Mouse (Mus musculus) CH12.LX (cell line): Measurements from ENCODE around the gene Tarbp1. TPM values are rescaled to one million over a fixed set of nuclear protein-coding genes. Genes with fewer than 3 reads are reported as not detected.

Experiments used
- DNase-seq: peaks from one replicate; pipeline ENCODE4 v3.0.0-alpha.2; 2013; ENCODE audit errors: extremely low read depth
- H3K27ac ChIP-seq: 2 replicates; pipeline ENCODE4 v1.5.1; 2012; ENCODE audit warnings: low read depth, mild to moderate bottlenecking, control low read depth, moderate library complexity; ENCODE audit not compliant: insufficient read depth
- H3K27me3 ChIP-seq: replicated peaks from 2 replicates; pipeline ENCODE3; 2012; ENCODE audit warnings: inconsistent platforms
- H3K36me3 ChIP-seq, 2 experiments: replicated peaks in 1 of 2; 2 replicates each; pipeline versions ENCODE3 to v1.6.1; 2012; ENCODE audit warnings: inconsistent platforms in 1 of 2, low read length in 1 of 2, mild to moderate bottlenecking in 1 of 2, mixed read lengths in 1 of 2, moderate library complexity in 1 of 2; ENCODE audit not compliant: control insufficient read depth in 1 of 2, insufficient read depth in 1 of 2
- H3K4me1 ChIP-seq, 2 experiments: 2 replicates each; pipeline ENCODE4 v1.6.1; 2012; ENCODE audit warnings: inconsistent platforms in 1 of 2, moderate library complexity in 1 of 2; ENCODE audit not compliant: insufficient read depth in 2 of 2, control insufficient read depth in 1 of 2
- H3K4me2 ChIP-seq: 2 replicates; pipeline ENCODE4 v1.6.1; 2012; ENCODE audit warnings: low read depth, mild to moderate bottlenecking, control low read depth; ENCODE audit not compliant: poor library complexity, insufficient read depth, severe bottlenecking
- H3K4me3 ChIP-seq, 3 experiments: fragments of 150-350 bp in 1 of 3; sonication (generic) in 1 of 3; replicated peaks in 1 of 3; 2 replicates each; pipeline versions ENCODE3 to v1.5.1; 2011 to 2012; ENCODE audit warnings: low read depth in 2 of 3, low read length in 2 of 3, mild to moderate bottlenecking in 2 of 3, moderate library complexity in 2 of 3, control low read depth in 1 of 3, improper control_type of control experiment in 1 of 3, inconsistent platforms in 1 of 3, mixed read lengths in 1 of 3; ENCODE audit not compliant: poor library complexity in 1 of 3
- H3K79me2 ChIP-seq: replicated peaks from 2 replicates; pipeline ENCODE4 v1.6.1; 2012; ENCODE audit warnings: mild to moderate bottlenecking, moderate library complexity; ENCODE audit not compliant: control insufficient read depth, poor library complexity, insufficient read depth, severe bottlenecking; ENCODE audit errors: extremely low read depth
- H3K9ac ChIP-seq: 2 replicates; pipeline ENCODE4 v1.6.1; 2012; ENCODE audit warnings: low read depth, mild to moderate bottlenecking, control low read depth, moderate library complexity; ENCODE audit not compliant: insufficient read depth
- H3K9me3 ChIP-seq: replicated peaks from 2 replicates; pipeline ENCODE3; 2012; ENCODE audit warnings: low read length, inconsistent platforms, mixed read lengths
- BHLHE40 ChIP-seq: IDR thresholded peaks from 2 replicates; pipeline ENCODE4 v1.6.1; 2011; ENCODE audit warnings: mild to moderate bottlenecking, low read depth, low read length, improper control_type of control experiment
- CHD1 ChIP-seq: IDR thresholded peaks from 2 replicates; pipeline ENCODE4 v1.6.1; 2012; ENCODE audit warnings: low read depth, low read length, improper control_type of control experiment, inconsistent platforms
- CHD2 ChIP-seq: IDR thresholded peaks from 2 replicates; pipeline ENCODE4 v1.6.1; 2011; ENCODE audit warnings: low read length, improper control_type of control experiment
- CTCF ChIP-seq, 2 experiments: IDR thresholded peaks in 1 of 2; conservative IDR thresholded peaks in 1 of 2; 2 replicates each; pipeline ENCODE4 v1.5.1; 2011 to 2012; ENCODE audit warnings: low read depth in 2 of 2, low read length in 2 of 2, improper control_type of control experiment in 1 of 2, inconsistent platforms in 1 of 2, mild to moderate bottlenecking in 1 of 2, moderate library complexity in 1 of 2
- ETS1 ChIP-seq: conservative IDR thresholded peaks from 2 replicates; pipeline ENCODE4 v1.6.1; 2012; ENCODE audit warnings: low read depth, mild to moderate bottlenecking, inconsistent platforms, low read length, improper control_type of control experiment, moderate library complexity
- HCFC1 ChIP-seq: IDR thresholded peaks from 2 replicates; pipeline ENCODE4 v1.6.1; 2012; ENCODE audit warnings: low read depth, mild to moderate bottlenecking, inconsistent platforms, low read length, improper control_type of control experiment
- IRF4 ChIP-seq: IDR thresholded peaks from 2 replicates; pipeline ENCODE4 v1.6.1; 2014; ENCODE audit warnings: low read depth, mild to moderate bottlenecking, inconsistent platforms, low read length, improper control_type of control experiment
- KAT2A ChIP-seq: IDR thresholded peaks from 2 replicates; pipeline ENCODE4 v1.6.1; 2012; ENCODE audit warnings: low read length, improper control_type of control experiment, inconsistent platforms; ENCODE audit not compliant: insufficient replicate concordance
- MAX ChIP-seq: IDR thresholded peaks from 2 replicates; pipeline ENCODE4 v1.6.1; 2011; ENCODE audit warnings: low read length, improper control_type of control experiment
- MEF2A ChIP-seq: IDR thresholded peaks from 2 replicates; pipeline ENCODE4 v1.6.1; 2014; ENCODE audit warnings: low read depth, mild to moderate bottlenecking, inconsistent platforms, low read length, improper control_type of control experiment, borderline replicate concordance
- MYC ChIP-seq: IDR thresholded peaks from 2 replicates; pipeline ENCODE4 v1.6.1; 2011; ENCODE audit warnings: low read depth, mild to moderate bottlenecking, improper control_type of control experiment, low read length
- NELFE ChIP-seq: IDR thresholded peaks from 2 replicates; pipeline ENCODE4 v1.6.1; 2011; ENCODE audit warnings: low read depth, low read length, improper control_type of control experiment
- PAX5 ChIP-seq: IDR thresholded peaks from 2 replicates; pipeline ENCODE4 v1.6.1; 2012; ENCODE audit warnings: low read length, inconsistent platforms, mixed read lengths
- POLR2AphosphoS2 ChIP-seq: IDR thresholded peaks from 2 replicates; pipeline ENCODE4 v1.6.1; 2011; ENCODE audit warnings: low read depth, low read length, improper control_type of control experiment
- RAD21 ChIP-seq: IDR thresholded peaks from 2 replicates; pipeline ENCODE4 v1.6.1; 2011; ENCODE audit warnings: low read depth, mild to moderate bottlenecking, low read length, improper control_type of control experiment, moderate library complexity
- RCOR1 ChIP-seq: conservative IDR thresholded peaks from 2 replicates; pipeline ENCODE4 v1.6.1; 2012; ENCODE audit warnings: low read depth, mild to moderate bottlenecking, inconsistent platforms, low read length, improper control_type of control experiment
- SIN3A ChIP-seq: IDR thresholded peaks from 2 replicates; pipeline ENCODE4 v1.6.1; 2012; ENCODE audit warnings: low read length, improper control_type of control experiment, inconsistent platforms
- SMC3 ChIP-seq: IDR thresholded peaks from 2 replicates; pipeline ENCODE4 v1.6.1; 2011; ENCODE audit warnings: low read depth, low read length, improper control_type of control experiment
- TBP ChIP-seq: conservative IDR thresholded peaks from 2 replicates; pipeline ENCODE4 v1.6.1; 2011; ENCODE audit warnings: low read depth, low read length, improper control_type of control experiment
- TCF12 ChIP-seq: IDR thresholded peaks from 2 replicates; pipeline ENCODE4 v1.6.1; 2014; ENCODE audit warnings: low read depth, mild to moderate bottlenecking, inconsistent platforms, low read length, improper control_type of control experiment
- UBTF ChIP-seq: IDR thresholded peaks from 2 replicates; pipeline ENCODE4 v1.6.1; 2012; ENCODE audit warnings: low read depth, mild to moderate bottlenecking, inconsistent platforms, low read length, improper control_type of control experiment, moderate library complexity
- USF1 ChIP-seq: IDR thresholded peaks from 2 replicates; pipeline ENCODE4 v1.6.1; 2014; ENCODE audit warnings: low read depth, mild to moderate bottlenecking, inconsistent platforms, low read length, improper control_type of control experiment
- USF2 ChIP-seq: conservative IDR thresholded peaks from 2 replicates; pipeline ENCODE4 v1.6.1; 2011; ENCODE audit warnings: low read depth, low read length, improper control_type of control experiment
- ZC3H11A ChIP-seq: IDR thresholded peaks from 2 replicates; pipeline ENCODE4 v1.6.1; 2012; ENCODE audit warnings: low read depth, mild to moderate bottlenecking, inconsistent platforms, low read length, improper control_type of control experiment
- ZMIZ1 ChIP-seq: IDR thresholded peaks from 2 replicates; pipeline ENCODE4 v1.6.1; 2012; ENCODE audit warnings: low read depth, mild to moderate bottlenecking, inconsistent platforms, low read length, improper control_type of control experiment
- dilution Hi-C: fragments of 300-500 bp; cut with MboI; formaldehyde crosslinking; loops from 2 replicates; pipeline ENCODE4 v1.14.3; 2020; ENCODE audit warnings: low sequenced_read_pairs; ENCODE audit not compliant: extremely low pct_unique_long_range_greater_than_20kb, extremely low pct_ligation_motif_present
- in situ Hi-C: fragments of 300-500 bp; cut with MboI; formaldehyde crosslinking; loops from 3 replicates; pipeline ENCODE4 v1.14.3; 2019; ENCODE audit warnings: low sequenced_read_pairs, low pct_ligation_motif_present, low pct_unique_long_range_greater_than_20kb, mixed read lengths
- polyA plus RNA-seq: library from polyadenylated mRNA; unstranded; fragments of >175 nt; gene quantifications from 2 replicates; pipeline ENCODE4 v1.2.1, GENCODE M21; 2012; ENCODE audit warnings: low read depth; ENCODE audit not compliant: insufficient read length
- total RNA-seq, 2 experiments: library from RNA; depleted of rRNA; stranded (reverse); fragments of 300-350 nt in 1 of 2; fragments of >200 nt in 1 of 2; gene quantifications; 2 replicates each; pipeline ENCODE4 v1.2.3; 2012 to 2014

The Tarbp1 gene
- total and polyA plus RNA-seq, 3 experiments = 10.3 to 10.7 (median 10.4) TPM

DNA sequence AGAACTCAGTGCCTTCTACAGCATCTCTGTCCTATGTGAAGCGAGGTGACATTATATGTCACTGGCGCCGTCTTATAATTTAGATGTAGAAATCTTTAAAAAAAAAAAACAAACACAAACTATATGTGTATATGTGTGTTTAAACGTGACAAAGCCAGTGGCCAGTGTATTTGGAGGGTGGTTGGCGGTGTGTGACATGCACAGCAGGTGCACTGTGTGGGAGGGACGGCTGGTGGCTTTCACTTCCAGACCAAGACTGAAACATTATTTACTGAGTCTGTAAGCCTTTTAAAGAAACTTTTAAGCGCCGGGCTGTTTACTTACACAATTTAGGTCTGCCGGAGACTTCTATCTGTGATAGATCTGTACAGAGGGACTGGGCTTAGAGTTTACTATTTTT, 79.5 kb downstream of the Tarbp1 start:
- in situ Hi-C loops = loop anchor here (25.0 kb wide), 2 partner anchors 133 to 433 kb away; no protein-coding TSS in a partner anchor
- peaks cover 0 to 4% of the 10 kb centered on the region in 2 experiments; a peak in 2 of 4 replicates for H3K4me1 ChIP-seq
- TF ChIP-seq CHD1 (no peak), TBP (no peak), USF1 (no peak), KAT2A (no peak), TCF12 (no peak), USF2 (no peak), MAX (no peak), BHLHE40 (peak; percentile 58; the same call in 1 of the 2 replicates)
- TF ChIP-seq, all 38 proteins: peak for 1
- no peaks in the 10 kb centered on the region for H3K9me3 ChIP-seq
- no peak overlapping the region for H3K4me2 ChIP-seq
- no peak overlapping the region for H3K27ac ChIP-seq
- no peak overlapping the region for H3K4me3 ChIP-seq
- H3K79me2 ChIP-seq = no peaks in the 10 kb centered on the region
- no peak for DNase-seq
- dilution Hi-C loops = no loop called here
- no peak overlapping the region for H3K9ac ChIP-seq
- H3K27me3 ChIP-seq = peaks cover 56% of the 10 kb centered on the region
- H3K36me3 ChIP-seq = no peaks in the 10 kb centered on the region

DNA sequence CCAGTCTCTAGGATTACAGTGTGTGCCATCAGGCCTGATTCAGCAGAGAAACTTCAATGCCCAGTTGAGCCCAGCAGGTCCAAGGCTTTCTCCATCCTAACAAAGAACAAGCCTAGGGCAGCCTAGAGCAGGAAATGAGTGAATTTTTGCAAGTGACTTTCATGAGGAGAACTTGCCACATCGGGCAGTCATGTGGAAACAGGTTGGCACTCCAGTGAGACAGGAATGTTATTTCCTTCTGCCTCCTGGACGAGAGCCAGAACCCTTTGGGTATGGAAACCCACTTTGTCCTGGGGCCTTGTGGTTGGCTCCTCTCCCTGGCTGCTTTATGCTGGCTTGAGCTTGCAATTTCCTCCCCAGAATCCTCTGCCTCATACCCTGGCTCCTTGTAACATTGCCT, 83.3 kb downstream of the Tarbp1 start:
- peaks cover 36% of the 10 kb centered on the region for H3K27me3 ChIP-seq
- no peaks in the 10 kb centered on the region for H3K79me2 ChIP-seq
- peaks cover 6% of the 10 kb centered on the region for H3K9me3 ChIP-seq
- TF ChIP-seq SMC3 = no peak
- TF ChIP-seq IRF4 = no peak
- no peak for TF ChIP-seq PAX5
- TF ChIP-seq POLR2AphosphoS2 = no peak
- TF ChIP-seq CTCF (conservative IDR thresholded peaks at IDR 0.05 in 1 of 2, IDR thresholded peaks at IDR 0.05 in 1 of 2; ENCODE audit: low read depth in 2 of 2, low read length in 2 of 2) = no peak
- no peak for TF ChIP-seq NELFE
- TF ChIP-seq TCF12 = no peak
- TF ChIP-seq BHLHE40 = no peak
- TF ChIP-seq CHD2 = no peak
- no peak for TF ChIP-seq UBTF
- TF ChIP-seq SIN3A = no peak
- no peak for TF ChIP-seq MEF2A
- TF ChIP-seq ZC3H11A = no peak
- TF ChIP-seq USF1 = no peak
- TF ChIP-seq RCOR1 = no peak
- no peak for TF ChIP-seq MYC
- TF ChIP-seq HCFC1 = no peak
- no peak for TF ChIP-seq ETS1
- TF ChIP-seq ZMIZ1 = no peak
- no peak for TF ChIP-seq RAD21
- in situ Hi-C loops (loop anchor here (25.0 kb wide), 2 partner anchors 129 to 429 kb away; no protein-coding TSS in a partner anchor), dilution Hi-C loops (no loop called here)
- H3K36me3 ChIP-seq = no peaks in the 10 kb centered on the region
- no peak overlapping the region for H3K4me3 ChIP-seq
- no peak overlapping the region for H3K9ac ChIP-seq
- no peak overlapping the region for H3K4me2 ChIP-seq
- no peak overlapping the region for H3K27ac ChIP-seq
- DNase-seq = no peak
- peaks cover 0 to 4% of the 10 kb centered on the region in 2 experiments; a peak in 2 of 4 replicates for H3K4me1 ChIP-seq
